Mouse (Mus musculus) gastrocnemius, postnatal 10 days (tissue): ENCODE measurements around the gene Alk. TPM values are rescaled to one million over a fixed set of nuclear protein-coding genes. Genes with fewer than 3 reads are reported as not detected.
A peak's percentile ranks its signal among the peaks of the same experiment; 100 is the strongest.

Experiments used
- DNase-seq: peaks from one replicate; pipeline ENCODE4 v3.0.0; 2021; ENCODE audit warnings: mixed read lengths
- total RNA-seq, 2 experiments: library from RNA; stranded (reverse); gene quantifications; 2 replicates each; pipeline ENCODE4 v1.2.3; 2021

The Alk gene
- total RNA-seq, 2 experiments from 2014 or later = 0.54 to 0.63 TPM

DNA sequence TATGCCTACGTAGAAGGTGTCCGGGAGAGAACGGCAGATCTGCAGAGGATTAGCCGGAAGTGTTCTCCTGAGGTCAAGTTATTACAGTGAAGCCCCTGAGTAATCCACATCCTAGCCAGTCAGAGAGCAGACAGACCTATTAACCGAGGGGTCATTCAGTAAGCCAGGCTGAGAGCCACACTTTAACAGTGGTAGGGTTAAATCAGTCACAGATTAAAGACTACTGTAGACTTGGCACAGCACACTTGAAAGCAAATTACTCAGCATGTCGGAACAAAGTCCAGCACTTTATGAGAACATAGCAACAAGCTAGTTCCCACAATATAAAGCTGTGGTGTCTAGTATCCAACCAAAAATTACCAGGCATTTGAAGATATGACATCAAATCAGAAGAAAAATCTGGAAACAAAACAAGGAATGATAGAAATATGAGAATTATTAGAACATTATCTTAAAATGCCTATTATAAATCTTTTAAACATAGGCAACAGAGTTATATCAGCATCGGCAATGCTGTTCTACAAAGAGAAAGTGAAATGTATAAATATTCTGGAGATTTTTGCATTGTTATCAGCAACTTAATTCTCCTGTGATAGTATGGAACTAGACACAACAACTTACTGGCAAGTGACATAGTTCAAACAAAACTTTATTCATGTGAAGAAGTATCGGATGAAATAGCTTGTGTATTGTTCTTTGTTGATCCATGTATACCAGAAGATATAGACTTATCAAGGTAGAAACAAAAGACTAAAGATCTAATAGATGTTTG is 472.1 kb downstream of the Alk start:
- DNase-seq = no peak

DNA sequence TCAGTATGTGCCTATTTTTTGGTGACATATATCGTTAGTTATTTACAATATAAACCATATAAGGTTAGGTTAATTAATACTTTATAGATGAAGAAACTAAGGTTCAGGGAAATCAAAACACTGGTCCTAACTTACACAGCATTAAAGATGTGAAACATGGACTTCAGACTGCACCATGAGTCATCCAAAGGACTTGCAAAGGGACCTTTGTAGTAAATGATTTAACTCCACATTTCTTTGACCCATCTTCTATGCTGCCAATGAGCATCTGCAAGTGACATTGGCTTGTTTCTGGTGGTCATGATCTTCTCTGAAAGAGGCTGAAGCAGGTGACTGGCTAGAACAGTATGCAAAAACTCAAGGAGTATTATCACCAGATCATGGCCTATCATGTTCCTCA is 482.8 kb downstream of the Alk start:
- DNase-seq = no peak

DNA sequence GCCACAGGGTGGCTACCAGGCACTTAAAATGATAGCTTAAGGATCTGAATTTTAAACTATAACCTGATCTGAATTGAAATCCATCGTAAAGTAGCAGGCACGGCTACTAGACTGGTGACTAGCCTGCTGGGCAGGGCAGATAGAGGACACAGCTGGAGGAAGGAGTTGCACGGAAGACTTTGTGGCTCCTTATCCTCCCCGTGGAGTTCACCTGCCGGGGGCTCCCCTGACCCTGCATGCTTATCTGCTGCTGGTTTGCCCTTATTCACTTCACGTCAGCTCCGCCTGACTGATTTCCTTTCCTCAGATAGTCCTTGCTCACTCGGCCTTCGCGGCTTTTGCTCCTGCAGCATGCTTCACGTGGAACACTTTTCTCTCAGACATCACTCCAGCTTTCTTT is 484.1 kb downstream of the Alk start:
- no peak for DNase-seq

DNA sequence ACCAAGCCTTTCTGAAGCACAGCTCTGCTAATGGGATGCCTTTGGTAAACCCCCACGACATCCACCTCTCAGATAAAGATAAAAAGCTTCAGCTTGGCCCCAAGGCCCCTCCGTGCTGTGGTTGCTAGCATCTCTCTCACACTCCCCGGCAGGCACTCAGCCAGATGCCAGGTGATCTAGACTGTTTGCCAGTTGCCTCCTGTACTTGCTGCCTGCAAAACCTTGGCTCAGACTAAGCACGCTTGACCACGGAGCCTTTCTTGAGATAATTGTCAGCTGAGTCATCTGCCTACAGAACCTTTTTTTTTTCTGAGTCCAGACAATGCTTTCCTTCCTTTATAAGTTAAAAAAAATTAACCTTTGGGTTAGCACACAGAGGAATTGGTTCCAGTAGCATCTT is 486.1 kb downstream of the Alk start:
- no peak for DNase-seq

DNA sequence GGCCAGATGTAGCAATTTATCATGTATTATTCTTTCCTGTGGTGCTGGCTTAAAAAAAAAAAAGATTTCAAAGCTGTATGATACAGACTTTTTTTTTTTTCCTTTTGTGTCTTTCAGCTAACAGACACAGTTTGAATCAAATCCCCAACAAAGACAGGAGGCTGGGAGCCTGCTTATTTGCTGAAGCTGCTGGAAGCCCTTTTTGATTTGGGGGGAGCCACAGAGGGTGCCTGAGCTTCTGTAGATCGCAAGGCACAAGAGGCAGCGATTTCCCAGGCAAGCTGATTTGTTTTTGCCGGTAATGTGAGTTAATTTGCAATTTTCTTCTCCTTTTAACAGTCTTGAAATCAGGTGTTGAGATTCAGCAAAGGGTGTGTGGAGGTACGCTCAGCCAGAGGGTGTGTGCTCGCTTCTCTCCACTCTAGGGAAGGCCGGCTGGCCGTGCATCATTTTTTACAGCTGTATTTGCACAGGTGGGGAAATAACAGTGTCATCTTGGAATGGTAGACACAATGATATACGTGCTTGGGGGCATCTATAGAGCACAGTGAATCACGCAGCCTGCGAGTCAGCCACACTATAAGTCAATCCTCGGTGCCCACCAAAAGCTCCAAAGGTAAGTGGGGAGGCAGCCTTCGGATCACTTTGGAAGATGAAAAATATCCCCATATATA is 489.0 kb downstream of the Alk start:
- DNase-seq = no peak

DNA sequence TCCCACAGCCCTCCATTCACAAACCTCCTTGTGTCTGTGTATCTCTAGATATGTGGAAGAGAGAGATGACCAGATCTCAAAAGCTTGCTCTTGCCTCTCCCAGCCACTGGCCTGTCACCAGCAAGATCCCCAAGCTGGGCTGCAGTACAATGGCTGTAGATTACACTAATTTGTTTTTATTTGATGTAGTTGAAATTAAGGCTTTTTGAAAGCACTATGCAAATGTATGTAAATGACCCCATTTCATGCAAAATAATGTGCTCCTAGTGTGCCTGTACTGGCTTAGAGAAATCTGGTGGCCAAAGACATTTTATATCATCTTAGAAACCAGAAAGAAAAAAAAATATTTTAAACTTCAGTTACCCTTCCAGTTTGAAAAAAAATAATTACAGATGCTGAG is 492.4 kb downstream of the Alk start:
- DNase-seq = no peak

DNA sequence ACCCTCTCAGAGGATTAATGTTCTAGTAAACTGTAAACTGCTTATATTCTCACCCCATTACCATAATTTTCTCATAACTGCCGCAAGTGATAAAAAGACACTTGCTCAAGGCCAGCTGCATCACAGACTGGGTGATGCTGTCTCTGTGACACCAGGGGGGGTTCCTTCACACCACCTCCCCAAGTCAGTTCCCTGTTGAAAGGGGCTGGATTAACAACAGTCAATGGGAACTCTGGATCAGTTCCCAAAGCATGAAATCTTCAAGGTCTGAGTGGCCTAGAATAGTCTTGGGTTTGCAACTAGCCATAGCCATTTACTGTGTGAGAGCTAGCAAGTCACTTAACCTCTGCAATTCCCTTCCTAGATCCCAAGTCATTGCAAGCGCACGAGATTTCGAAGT is 492.9 kb downstream of the Alk start:
- DNase-seq = no peak

DNA sequence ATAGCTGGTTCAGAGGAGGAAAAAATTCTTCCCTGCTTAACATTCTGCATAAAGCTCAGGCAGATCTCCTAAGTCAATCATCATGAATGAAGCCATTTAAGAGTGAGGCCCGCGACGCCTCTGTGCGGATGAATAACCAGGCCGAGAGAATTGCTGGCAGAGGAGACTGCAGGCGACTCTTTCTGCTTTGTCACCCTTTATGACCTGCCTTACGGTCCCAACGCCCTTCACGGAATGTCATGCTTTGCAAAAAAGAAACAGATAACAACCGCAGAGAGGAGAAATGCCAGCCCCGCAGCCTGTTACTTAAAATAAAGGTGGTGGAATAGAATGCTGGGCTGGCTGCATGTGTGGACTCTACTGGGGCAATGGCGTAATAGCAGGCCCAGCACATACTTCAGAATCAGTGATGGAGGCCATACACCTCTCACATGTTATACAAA is 517.1 kb downstream of the Alk start:
- DNase-seq = no peak

DNA sequence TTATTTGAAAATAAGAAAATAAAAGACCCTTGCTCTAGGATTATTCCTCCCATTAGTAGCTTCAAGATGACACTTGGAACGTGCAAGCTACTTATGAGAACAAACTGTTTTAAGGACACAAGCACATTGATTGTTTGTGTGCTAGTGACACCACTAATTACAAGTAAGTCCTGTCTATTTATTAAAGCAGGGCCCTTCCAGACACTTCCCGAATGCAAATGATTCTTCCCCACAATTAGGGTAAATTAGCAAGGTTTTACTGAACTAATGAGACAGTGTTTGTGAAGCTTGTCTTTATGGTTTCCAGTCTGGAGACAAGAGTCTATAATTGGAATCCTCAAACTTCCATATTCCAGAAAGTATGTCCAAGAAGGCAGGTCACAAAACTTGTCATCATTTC is 523.0 kb downstream of the Alk start:
- no peak for DNase-seq

DNA sequence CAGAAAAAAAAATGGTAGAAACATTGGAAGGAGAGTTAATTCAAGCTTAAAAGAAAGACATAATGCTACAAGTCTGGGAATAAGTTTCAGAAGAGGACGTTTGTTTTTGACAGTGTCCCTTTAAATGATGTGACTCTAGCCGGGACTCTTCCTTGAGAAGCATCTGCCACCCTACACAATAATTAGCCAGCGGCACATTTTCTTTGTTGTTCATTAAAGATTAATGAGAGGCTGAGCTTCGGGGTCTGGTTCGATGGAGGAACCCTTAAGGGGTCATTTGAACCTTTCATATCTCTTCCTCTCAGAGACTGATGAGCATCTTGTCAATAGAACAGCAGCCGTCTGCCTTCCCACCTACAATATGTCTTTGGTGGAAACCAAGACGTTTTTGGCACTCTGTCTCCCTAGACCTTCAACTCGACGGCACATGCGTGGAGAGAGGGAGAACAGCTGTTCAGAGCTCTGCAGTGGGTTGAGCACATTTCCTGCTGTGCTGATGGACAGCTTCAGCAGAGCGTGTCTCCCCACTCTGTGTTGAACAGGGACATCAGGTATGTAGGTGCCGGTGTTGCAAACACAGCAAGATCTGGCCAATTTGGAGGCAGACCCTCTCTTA is 528.0 kb downstream of the Alk start:
- DNase-seq = no peak

DNA sequence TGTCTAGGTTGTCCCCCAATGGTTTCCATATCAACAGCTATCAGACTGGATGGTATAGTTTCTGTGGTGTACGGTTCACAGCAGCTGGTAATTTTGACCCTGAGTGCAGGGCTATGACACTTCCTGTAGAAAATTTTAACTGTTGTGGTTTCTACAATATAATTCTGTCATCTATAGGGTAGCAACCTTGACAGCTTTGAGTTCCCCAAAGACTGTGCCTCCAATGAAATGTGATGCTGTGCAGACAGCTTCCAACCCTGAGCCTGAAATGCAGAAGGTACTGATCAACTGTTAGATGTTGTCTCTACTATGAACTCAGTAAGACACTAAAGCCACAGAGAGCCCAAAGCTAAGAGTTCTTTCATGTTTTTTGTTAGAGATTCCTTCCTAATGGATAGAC is 532.6 kb downstream of the Alk start:
- DNase-seq = no peak

DNA sequence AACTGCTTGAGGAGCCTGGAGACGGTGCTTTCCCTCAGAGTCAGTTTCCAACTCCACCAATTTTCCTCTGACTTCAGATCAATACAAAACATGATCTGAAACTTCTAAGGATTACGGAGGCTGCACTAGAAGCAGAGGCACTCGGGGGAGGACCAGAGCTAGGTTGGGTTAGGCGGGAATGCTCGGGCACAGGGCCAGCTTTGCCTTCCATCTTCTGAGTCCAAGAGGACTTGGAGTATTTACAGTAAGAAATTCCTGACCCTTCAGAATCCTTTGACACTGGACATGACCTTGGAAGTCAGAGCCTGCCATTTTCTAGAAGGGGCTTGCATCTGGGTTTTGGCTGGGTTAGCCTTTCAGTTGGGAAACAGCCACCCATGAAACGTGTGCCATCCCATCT is 536.3 kb downstream of the Alk start:
- DNase-seq = peak; percentile 11

DNA sequence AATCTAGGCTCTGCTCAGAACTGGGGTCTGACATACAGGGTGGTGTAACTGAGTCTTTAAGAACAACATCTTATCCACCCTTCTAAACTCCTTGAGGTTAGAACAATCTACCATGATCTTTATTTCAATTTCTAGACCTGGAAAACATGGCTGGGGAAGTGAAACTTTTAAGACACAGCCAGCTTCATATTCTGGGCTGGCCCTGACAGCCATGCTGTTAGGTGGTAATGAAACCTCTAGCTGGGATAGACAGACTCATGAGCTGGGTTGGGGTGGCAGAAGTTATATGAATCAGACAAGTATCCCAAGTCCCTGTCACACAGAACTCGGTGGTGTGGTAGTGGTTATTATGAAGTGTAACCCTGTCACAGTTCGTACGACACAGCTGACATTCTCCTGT is 541.4 kb downstream of the Alk start:
- no peak for DNase-seq

DNA sequence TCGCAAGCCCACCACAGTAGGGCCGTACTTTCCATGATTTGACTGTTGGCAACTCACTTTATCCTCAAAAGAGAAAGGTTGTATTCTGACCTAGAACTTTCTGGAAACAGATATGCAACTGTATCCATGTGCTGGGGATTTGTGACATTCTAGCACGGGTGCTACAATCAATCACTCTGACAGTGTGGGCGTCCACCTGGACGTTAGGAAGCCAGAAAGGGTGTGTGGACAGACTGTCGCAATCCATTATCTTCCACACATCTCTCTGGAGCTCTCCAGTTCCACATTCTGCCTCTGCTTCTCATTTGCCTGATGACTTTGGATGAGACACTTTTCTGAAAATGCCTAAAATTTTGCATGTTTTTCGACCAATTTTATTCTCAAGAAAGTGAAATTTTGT is 545.1 kb downstream of the Alk start:
- DNase-seq = no peak

DNA sequence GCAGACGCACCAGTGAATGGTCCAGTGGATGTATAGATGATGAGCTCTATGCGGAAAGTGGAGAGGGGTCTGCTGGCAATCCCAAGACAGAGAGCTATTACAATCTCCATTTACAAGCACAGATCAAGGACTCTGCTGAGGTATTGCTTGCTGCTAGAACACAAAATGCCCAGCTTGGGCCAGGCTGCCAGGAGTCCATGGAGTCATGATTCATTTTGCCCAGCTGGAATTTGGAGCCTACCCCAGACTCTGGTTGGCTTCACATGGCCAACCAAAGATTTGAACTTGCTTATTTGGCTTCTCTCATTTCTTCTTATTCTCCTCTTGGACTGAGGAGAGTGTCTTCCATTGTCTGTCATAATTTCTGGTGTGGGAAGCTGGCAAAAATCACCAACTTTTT is 558.8 kb downstream of the Alk start:
- no peak for DNase-seq

DNA sequence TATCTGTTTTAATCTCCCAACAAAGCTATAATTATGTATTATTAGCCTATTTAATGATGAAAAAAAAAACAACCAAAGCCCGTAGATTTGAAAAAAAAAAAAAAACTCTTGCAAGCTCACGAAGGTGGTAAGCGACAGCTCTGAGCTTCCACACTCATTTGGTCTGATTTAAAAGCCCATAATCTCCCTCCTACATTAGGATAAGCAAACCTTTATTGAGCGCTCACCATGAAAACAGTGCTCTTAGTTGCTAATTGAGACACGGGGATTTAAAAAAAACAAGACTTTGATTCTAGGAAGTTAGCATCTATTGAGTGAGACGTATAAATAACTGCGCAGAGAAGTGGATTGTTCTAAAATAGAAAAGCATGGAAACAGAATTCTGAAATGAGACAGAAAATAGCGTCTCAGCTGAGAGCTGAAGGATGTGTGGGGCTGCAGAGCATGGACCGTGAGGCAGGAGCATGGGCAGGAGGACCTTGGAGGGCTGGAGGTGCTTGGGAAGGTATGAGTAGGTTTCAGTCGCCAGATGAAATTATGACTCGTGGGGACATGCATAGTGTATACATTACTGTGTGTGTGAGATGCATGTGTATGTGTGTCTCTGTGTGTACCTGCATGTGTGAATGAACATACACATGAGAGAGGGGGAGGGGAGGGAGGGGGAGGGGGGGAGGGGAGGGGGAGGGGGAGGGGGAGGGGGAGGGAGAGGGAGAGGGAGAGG is 560.6 kb downstream of the Alk start:
- no peak for DNase-seq

DNA sequence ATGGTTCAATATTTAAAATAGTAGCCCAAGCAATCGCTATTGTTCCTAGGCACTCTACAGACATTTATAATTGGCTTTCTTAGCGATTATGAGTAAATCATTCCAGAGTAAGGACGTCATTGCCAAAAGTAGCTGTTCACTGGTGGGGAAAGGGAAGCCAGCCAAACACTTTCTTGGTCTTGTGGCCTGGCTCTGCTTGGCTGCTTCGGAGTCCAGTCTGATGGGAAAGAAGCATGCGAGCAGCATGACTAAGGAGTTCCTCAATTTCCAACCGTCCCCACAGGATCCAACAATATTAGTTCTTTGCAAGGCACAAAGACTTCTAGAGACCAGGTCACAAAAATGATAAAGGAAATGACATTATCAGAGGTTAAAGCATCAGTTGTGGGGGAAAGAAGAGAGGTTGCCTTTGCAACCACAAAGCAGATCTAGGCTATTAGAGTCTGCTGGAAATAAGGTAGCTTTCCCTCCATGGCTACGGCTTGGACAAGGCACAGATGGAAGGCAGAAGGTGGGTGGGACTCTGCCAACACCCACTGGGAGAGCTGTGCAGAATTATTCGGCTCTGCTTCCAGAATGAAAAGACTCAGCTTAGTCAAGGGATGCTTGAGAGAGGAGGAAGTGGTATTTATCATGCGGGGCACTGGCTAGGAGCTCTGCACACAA is 561.3 kb downstream of the Alk start:
- DNase-seq = peak; percentile 36

DNA sequence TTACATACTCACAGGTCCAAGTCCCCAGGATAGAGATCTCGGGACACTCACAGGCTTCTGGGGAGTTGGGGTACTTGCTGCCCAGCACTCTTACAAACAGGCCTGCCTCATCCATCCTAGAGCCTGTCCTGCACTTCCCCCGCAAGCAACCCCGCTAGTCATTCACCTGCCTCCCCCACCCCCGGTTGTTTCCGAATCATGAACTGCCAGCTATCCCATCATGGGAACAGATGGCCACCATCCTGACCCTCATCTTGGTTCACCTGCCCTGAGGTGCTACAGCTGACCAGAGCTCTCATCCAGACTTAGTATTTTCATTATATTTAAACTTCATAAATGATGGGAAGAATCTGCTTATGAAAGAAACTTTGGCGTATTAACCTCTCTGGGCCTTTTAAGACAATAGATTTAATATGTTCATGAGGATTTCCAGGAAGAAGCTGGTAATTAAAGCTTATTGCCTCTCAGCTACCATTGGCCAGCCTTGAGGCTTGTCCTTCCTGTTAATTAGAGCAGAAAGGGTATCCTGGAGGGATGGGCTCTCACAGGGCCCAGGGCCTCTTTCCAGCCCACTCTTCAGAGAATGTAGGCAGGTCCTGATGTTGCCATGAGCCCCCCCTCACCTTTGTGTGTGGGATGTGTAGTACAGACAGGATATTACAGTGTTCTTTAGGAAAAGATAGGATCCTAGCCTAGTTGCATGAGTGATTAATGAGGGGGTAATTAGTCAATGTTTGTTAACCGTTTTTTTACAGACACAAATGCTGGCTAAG is 565.1 kb downstream of the Alk start:
- DNase-seq = no peak

DNA sequence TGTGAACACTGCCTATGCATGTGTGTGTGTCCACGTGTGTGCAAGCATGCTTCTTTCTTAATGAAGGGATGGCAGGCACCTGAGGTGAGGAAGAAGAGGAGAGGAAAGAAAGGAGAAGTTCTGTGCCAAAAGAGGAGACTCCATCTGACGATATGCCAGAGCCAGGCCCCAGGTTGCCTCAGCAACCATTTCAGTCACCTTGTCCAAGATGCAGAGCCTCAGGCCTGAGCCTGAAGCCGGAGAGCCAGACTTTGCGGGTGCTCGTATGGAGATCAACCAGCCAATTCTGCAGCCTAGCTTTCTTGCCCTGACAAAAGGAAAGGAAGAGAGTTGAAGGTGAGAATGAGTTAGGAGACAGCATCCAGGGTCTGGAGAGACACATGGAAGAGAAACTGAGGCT is 566.1 kb downstream of the Alk start:
- DNase-seq = no peak

DNA sequence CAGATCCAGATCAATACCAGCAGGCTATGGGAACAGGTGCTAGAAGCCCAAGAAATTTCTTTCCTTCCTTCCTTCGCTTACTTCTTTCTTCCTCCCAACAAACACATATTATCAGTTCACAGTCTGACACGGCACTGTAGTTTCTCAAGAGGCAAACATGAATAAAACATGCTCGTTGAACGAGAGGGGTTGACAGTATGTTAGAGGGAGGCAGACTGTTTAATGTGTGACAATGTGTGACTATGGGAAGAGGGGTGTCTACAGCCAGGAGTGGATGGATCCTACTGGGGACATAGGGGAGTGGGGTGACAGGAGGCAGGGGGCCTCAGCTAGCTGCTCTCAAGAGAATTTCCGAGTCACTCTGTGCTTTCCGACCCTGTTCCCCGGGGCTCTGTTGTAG is 573.8 kb downstream of the Alk start:
- no peak for DNase-seq

DNA sequence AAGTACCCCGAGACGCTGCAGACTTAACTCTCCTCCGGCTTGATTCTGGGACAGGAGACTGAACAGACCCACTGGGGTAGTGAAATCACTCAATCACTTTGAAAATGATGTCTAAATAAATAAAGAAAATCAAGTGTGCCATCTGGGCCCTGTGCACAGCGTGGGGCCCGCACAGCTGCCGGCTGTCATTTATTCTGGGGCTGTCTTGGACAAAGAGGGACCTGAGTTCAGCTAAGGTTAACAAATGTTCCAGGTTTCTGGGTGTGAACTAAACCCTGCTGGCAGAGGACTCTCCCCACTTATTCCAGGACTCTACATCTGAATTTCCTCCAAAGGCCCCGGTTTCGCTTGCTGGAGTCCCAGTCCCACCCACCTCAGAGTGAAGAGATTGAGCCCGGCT is 581.1 kb downstream of the Alk start:
- no peak for DNase-seq
